Mouse (Mus musculus): ENCODE measurements at regions not wholly inside any gene's neighbourhood (a gene's known extent, or its start where the extent isn't known, plus 50 kb on each side); places are given as distances from the start of the nearest gene placed in this dataset.
A peak's percentile ranks its signal among the peaks of the same experiment; 100 is the strongest.

GRCm38 (mm10) chr16:30869136-30869909 is 211.9 kb downstream of the Xxylt1 start:
- no peak for DNase-seq (ENCODE audit: low spot score in 2 of 2)

DNA sequence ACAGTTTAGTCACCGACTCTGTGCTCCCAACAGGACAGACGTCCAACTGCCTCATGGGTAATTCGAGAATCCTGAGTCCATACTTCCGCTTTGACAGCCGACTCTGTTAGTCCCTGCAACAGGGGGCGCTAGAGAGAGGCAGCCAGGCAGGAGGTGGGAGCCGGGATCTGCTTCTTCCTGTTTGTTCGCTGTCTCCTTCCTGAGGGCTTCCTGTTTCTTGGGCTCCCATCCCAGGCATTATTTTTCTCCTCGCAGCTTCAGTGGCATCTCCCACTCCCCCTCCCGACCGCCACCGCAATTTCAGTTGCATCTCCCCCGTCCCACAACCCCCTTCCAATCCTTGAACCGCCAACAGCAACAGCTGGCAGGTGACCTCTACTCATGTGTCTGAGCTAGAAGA is 211.1 kb downstream of the Xxylt1 start:
- DNase-seq (ENCODE audit: low spot score in 2 of 2), result peak in 1 of 2 experiments; percentile 32

- DNase-seq (ENCODE audit: low spot score in 2 of 2), result no peak
These were observed 210.6 kb downstream of the Xxylt1 start for GRCm38 (mm10) chr16:30870676-30871075.

GRCm38 (mm10) chr16:30872147-30872546 is 209.1 kb downstream of the Xxylt1 start:
- DNase-seq (ENCODE audit: low spot score in 2 of 2), result no peak

DNA sequence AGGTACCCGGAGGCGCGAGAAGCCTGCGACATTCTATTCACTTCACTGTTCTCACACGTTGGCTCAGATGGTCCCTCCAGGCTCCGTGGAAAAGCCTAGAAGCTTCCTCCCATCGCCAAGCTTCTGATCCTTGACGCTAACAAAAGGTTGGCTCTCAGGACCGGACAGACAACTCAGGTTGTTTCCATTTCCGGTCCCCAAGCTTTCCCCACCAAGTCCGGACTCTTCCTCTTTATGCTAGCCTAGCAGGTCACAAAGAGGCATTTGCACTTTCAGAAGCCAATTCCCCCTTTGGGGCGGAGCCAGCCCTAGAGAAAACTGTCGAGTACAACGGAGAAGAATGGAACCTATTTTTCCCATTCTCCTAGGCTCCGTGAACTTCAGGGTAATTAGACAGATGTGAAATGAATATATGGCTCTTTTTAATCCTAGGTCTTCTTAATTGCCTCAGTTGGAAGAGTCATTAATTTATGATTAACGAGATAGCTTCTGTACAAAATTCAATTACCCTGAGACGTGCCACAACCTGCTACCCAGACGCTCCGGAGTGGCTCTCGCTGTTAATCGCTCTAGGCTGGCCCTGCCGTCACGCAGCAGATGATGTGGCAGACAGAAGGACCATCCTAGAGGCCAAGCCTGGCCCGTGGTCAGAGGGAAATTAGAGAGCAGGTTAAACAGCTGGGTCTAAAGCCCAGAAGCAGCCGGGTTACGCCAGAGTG is 207.6 kb downstream of the Xxylt1 start:
- DNase-seq (ENCODE audit: low spot score in 2 of 2), result peak in 1 of 2 experiments; percentile 29

GRCm38 (mm10) chr16:30875235-30875829 is 205.9 kb downstream of the Xxylt1 start:
- no peak for DNase-seq (ENCODE audit: low spot score in 2 of 2)

DNA sequence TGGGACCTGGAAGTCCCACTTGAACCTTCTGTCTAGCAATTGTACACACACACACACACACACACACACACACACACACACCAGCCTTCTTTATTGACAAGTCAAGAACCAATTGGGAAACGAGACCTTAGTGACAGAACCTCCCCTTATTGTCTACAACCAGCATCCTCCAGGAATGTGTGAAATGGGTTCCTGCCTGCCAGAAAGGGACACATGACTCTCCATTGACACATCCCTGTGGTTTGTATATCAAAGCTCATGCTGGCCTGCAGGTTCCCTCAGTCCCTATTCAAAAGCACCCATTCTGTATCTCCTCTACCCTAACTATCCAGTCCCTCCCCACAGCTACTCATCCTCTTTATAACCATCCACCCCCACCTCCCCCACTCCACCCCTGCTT is 202.4 kb downstream of the Xxylt1 start:
- DNase-seq (ENCODE audit: low spot score in 2 of 2), result no peak

GRCm38 (mm10) chr16:30879878-30880277 is 201.4 kb downstream of the Xxylt1 start:
- DNase-seq (ENCODE audit: low spot score in 2 of 2), result no peak

GRCm38 (mm10) chr16:30880682-30881081 is 200.6 kb downstream of the Xxylt1 start:
- DNase-seq (ENCODE audit: low spot score in 2 of 2), result no peak

GRCm38 (mm10) chr16:30881186-30881585 is 200.0 kb downstream of the Xxylt1 start:
- DNase-seq (ENCODE audit: low spot score in 2 of 2), result no peak

GRCm38 (mm10) chr16:30883490-30884188 is 197.6 kb downstream of the Xxylt1 start:
- no peak for DNase-seq (ENCODE audit: low spot score in 2 of 2)

DNA sequence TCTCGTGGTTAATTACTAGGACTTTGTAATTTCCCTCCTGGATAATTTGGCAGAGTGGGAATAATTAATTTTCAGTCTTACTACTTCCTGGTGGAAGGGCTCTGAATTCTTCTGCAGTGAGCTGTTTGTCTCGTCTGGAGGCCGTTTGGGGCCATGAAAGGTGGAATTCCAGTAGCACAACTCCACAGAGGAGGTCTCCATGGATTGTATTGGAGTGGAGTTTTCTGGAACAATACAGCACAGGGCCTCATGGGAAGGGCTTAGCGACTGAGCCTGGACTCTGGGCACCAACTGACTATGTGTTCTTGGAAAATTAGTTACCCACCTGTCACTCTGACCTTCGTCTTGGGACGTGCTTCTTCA is 197.1 kb downstream of the Xxylt1 start:
- no peak for DNase-seq (ENCODE audit: low spot score in 2 of 2)

DNA sequence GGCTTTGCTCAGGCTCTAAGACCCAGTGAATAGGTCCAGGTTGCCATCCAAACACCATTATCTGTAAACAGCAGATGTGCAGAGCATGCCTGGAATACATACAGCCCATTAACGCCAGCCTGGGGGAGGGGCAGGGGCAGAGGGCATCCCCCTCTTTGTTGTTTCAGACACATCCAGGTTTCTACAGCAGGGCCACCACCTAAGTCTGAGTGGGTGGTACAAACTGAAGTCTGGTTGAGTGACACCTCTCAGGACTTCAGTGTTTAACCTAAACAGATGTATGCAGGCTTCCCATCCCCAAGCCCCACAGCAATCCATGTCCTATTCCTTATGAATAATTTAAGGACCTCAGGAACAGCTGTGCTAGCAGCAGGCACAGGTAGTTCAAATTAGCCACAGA is 194.2 kb downstream of the Xxylt1 start:
- no peak for DNase-seq (ENCODE audit: low spot score in 2 of 2)

GRCm38 (mm10) chr16:30887536-30887935 is 193.7 kb downstream of the Xxylt1 start:
- no peak for DNase-seq (ENCODE audit: low spot score in 2 of 2)

DNA sequence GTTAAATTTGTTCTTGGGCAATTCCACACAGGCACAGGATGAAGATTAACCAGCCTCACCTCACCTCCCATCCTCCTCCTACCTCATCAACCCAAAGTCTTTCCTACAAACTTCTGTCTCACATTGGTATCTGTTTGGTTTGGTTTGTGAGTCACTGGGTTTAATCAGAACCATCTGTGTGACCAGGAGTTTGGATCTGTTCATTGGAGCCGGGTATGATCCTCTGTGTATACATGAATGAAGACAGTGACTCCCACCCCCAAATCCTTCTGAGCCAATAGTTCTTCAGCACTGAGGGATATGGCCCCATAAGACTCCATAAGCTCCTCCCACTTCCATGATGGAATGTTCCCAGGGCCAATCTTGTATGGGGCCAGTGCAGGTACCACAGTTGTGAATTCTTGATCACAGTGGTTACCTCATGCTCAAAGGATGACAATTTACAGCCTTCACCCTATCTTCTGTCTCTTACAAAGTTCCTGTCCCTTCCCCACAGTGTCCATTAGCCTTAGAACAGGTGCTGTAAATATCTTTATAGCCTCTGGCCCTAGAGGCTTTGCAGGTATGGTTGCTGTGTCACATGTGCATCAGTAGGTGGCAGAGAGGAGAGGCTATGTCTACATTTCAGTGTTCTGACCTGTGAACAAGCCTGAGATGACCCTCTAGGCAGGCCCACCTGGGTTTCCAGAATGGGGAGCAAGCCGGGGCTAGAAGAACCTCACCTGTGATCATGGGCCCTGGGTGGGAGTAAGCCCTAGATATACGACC is 192.5 kb downstream of the Xxylt1 start:
- DNase-seq (ENCODE audit: low spot score in 2 of 2), result no peak

DNA sequence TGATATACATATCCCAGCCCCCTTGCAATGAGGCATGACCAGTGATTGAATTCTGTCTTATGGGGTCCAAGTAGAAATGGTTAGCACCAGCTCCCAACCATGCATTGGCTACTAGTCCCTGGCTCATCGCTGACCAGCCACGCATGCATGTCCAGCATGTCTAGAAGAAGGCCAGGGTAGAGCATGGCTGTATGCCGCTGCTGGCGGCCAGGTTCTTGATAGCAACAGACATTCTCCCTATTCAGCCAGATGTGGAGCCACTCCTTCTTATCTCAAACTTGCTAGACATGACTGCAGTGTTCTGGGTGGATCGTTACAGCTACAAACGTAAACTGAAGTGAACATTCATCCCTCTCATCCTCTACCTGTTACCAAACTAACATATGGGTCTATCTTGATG is 188.6 kb downstream of the Xxylt1 start:
- no peak for DNase-seq (ENCODE audit: low spot score in 2 of 2)

- DNase-seq (ENCODE audit: low spot score in 2 of 2), result no peak
These were observed 187.1 kb downstream of the Xxylt1 start for GRCm38 (mm10) chr16:30894086-30894485.

GRCm38 (mm10) chr16:30895021-30895420 is 186.2 kb downstream of the Xxylt1 start:
- no peak for DNase-seq (ENCODE audit: low spot score in 2 of 2)

- DNase-seq (ENCODE audit: low spot score in 2 of 2), result no peak
These were observed 183.9 kb downstream of the Xxylt1 start for GRCm38 (mm10) chr16:30897371-30897770.

GRCm38 (mm10) chr16:30900121-30900520 is 181.1 kb downstream of the Xxylt1 start:
- no peak for DNase-seq (ENCODE audit: low spot score in 2 of 2)

DNA sequence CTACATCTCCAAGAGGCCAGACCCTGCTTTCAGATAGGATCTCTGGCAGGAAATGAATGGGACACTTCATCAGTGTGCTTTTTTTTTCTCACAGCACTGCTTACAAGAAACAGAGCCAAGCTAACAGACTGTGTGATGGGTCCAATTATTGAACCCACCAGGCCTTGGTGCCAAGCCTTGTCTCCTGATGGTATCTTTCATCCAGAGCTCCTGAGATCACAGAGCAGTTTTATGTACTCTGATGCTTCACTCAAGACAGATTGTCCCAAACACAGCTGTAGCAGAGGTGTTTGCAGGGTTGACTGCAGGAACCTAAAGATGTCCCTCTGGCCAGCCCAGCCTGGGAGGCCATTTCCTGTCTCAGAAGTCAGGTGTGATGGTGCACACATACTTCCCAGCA is 179.9 kb downstream of the Xxylt1 start:
- DNase-seq (ENCODE audit: low spot score in 2 of 2), result peak in 1 of 2 experiments; percentile 19

Measured in layer of hippocampus, postnatal 10 days (tissue).